Mouse (Mus musculus) heart, adult 18-20 months (tissue): ENCODE measurements around the gene Slc38a6. TPM values are rescaled to one million over a fixed set of nuclear protein-coding genes. Genes with fewer than 3 reads are reported as not detected.

Experiments
- DNase-seq, 2 experiments: peaks; one replicate each; pipeline ENCODE4 v3.0.0; 2021 to 2022; ENCODE audit warnings: mixed read lengths in 1 of 2
- total RNA-seq, 2 experiments: library from RNA; stranded (reverse); gene quantifications; 2 replicates each; pipeline ENCODE4 v1.2.3; 2021

The Slc38a6 gene
- total RNA-seq, 2 experiments from 2014 or later: 3.6 to 4.0 TPM

GRCm38 (mm10) chr12:73384747-73385146 lies 98.2 kb downstream of the Slc38a6 start:
- no peak for DNase-seq

- DNase-seq: no peak
These were observed 105.9 kb downstream of the Slc38a6 start for GRCm38 (mm10) chr12:73392507-73392906.

GRCm38 (mm10) chr12:73393018-73393417 lies 106.4 kb downstream of the Slc38a6 start:
- no peak for DNase-seq

- DNase-seq: no peak
These were observed 107.3 kb downstream of the Slc38a6 start for GRCm38 (mm10) chr12:73393881-73394291.

GRCm38 (mm10) chr12:73394571-73394970 lies 108.0 kb downstream of the Slc38a6 start:
- DNase-seq: no peak

- peak; percentile 56 to 72 for DNase-seq
These were observed 112.8 kb downstream of the Slc38a6 start for GRCm38 (mm10) chr12:73399426-73399825.

GRCm38 (mm10) chr12:73400481-73401025 lies 114.0 kb downstream of the Slc38a6 start:
- DNase-seq: no peak

- no peak for DNase-seq
These were observed 115.0 kb downstream of the Slc38a6 start for GRCm38 (mm10) chr12:73401520-73402130.

GRCm38 (mm10) chr12:73402137-73402712 lies 115.6 kb downstream of the Slc38a6 start:
- DNase-seq: no peak

- DNase-seq: peak; percentile 64 to 72
These were observed 116.5 kb downstream of the Slc38a6 start for GRCm38 (mm10) chr12:73402851-73403665.

Other genes starting within 250 kb of the Slc38a6 start
- 1 to 10 TPM; 1.6 to 2.0 TPM for gene Six1, start 232.9 kb upstream of the Slc38a6 start, total RNA-seq
- gene Six4, start 173.3 kb upstream of the Slc38a6 start, total RNA-seq: 1 to 10 TPM; 4.1 to 4.6 TPM
- 10 to 100 TPM; 18.1 to 20.5 TPM for gene Mnat1, start 163.1 kb upstream of the Slc38a6 start, total RNA-seq
- 10 to 100 TPM; 52.1 to 56.9 TPM for gene Trmt5, start 69 bp upstream of the Slc38a6 start, total RNA-seq